Mouse (Mus musculus) monocyte, adult 5-6 weeks (primary cell): ENCODE results near the gene Alg6. TPM values are rescaled to one million over a fixed set of nuclear protein-coding genes. Genes with fewer than 3 reads are reported as not detected.

Experiments
- ATAC-seq: fragments of 153-309, 156-312 bp; replicated peaks from 2 replicates; pipeline ENCODE4 v1.8.0; 2017; ENCODE audit warnings: mild to moderate bottlenecking; ENCODE audit not compliant: low TSS enrichment, insufficient number of reproducible peaks, severe bottlenecking, poor library complexity, low FRiP score
- total RNA-seq: library from RNA; stranded (forward); fragments of 200-1000, 200-491, 200-594 nt; gene quantifications from 3 replicates; pipeline ENCODE4 v1.2.3, GENCODE M21; 2017

The Alg6 gene
- 4.4 to 9.5 TPM (median 4.9 TPM) in 3 replicates for total RNA-seq

DNA sequence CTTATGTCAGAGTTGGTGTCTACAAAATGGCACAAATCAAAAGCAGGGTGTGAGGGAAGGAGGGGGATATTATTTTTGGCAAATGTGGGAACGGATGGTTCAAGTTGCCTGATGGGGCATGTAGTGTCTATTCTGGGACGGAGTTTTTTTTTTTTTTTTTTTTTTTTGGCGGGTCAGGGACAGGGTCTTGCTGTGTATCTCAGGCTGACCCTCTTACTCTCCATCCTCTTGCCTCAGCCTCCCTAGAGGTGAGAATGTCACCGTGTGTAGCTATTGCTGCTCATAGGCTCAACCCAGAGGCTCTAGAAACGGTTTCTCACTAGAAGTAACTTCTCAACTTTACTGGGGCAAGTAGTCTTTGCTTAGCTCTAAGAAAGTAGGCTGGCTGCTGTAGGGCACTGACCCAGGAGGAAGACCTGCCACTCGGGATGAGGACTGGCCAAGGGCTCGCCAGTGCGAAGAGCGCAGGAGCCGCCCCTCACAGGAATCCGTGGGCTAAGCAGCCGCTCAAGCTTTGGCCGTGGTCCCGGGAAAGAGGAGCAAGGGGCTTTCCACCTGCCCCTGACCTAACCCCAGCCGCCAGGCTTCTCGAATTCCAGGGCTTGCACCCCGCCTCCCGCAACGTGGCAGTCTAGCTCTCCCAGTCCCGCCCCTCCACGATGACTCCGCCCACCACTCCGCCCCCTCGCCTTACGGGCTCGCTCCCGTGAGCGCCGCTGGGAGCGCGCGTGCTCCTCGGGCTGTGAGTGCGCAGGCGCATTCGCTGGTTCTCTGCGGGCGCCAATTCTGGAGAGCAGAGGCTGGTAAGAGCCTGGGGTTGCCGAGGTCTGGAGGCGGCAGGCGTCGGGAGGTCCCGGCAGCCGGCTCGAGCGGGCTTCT is at the start of gene Alg6:
Alg6 (plus strand) TSS at position 761 of the 879 bp plus-strand sequence.
- peak; percentile 97 for ATAC-seq

DNA sequence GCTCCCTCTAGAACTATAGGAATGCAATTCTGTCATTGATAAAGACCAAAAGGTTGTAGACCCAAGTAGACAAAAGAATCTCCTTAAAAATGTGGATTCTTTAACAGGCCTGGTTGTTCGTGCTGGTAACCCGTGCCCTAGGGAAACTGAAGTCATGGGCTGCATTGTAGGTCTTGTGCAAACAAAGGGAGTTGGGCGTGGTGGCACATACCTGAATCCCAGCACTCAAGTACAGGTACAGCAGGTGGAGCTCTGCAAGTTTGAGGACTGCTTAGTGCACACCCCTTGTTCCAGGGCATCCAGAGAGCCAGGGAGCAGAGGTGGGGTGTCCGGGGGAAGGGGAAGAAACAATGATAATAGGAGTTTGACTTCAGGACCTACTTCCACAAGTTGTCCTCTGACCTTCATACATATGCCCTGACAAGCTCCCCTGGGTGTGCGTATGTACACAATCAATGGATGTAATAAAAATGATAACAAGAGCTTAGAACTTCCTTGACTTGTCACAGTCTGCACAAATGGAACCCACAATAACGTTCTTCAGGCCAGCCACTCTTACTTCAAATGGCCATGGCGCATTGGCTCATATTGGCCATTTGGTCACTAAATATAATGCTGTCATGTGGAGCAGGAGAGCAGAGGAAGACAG is 45.1 kb upstream of the Alg6 start:
- no peak for ATAC-seq

DNA sequence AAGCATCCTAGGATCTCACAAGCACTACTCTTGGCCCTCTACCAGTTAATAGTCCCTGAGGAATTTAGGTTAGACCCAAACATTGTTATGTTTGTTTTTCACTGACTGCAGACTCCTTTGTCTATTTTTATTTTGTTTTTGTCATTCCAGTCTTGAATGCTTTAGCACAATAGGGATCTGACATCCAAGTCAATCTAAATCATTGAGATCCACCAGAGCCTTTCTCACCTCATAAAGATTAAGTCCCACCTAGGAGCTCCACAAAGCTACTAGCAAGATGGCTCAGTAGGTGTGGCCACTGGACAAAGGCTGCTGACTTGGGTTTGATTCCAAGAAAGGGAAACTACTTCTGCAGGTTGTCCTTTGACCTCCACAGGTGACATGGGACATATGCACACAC is 40.3 kb upstream of the Alg6 start:
- no peak for ATAC-seq

DNA sequence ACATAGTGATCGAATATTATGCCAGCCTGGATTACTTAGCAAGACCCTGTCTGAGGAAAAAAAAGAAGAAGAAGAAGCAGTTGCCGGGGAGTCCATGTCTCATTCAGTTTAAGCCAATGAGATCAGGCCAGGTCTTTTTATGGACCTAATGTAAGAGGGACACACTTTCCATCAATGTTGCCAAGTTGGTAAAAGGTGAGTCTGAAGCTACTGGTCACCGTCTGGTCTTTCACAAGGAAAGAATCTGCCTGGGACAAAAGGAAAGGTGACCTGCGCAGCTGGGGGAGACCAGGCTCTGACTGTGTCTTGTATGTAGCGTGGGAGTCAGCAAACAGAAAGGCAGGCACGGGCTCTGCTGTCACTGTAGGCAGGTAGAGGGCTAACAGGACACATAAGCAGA is 31.5 kb upstream of the Alg6 start:
- no peak for ATAC-seq

DNA sequence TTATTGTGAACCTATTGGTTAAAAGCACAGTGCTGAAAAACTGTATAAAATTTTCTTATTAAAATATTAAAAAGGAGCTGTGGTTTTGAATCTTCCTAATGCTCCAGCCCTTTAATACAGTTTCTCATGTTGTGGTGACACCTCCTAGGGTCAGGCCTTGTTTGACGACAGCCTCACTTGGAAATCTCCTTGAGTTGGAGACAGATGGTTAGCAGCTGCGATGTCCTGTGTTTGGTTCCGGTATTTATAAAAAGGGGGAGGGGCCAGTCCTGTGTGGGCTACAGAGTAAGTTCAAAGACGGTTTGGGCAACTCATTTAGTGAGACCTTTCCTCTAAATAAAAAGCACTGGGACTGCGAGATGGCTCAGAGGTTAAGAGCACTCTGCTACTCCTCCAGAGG is 29.2 kb upstream of the Alg6 start:
- ATAC-seq: no peak

DNA sequence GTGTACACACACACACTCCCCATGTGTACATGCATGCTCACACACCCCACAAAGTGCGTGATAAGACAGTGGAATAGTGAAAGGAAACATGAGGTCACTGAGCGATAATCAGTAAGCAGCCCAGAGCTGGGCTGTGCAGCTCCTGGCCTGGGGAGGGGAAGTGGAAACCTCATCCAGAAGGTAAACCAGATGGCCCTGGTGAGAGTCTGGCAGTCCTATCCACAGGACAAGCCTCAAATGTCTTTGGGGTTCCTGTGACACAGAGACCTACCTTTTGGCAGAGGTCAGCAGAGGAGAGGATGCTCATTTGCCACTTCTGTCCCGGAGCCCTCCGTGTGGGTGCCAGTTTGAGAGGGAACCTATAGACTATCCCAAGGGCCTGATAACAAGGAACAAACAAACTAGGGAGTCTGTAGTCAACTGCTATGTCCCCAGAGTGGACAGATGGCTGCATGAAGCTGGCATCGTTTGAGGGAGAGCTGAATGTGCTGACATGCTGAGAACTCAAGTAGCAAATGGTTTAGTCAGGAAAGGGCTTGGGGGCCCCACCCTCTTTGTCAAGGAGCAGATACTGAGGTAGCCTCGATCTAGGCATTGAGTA is 2.8 kb upstream of the Alg6 start:
- ATAC-seq: no peak

DNA sequence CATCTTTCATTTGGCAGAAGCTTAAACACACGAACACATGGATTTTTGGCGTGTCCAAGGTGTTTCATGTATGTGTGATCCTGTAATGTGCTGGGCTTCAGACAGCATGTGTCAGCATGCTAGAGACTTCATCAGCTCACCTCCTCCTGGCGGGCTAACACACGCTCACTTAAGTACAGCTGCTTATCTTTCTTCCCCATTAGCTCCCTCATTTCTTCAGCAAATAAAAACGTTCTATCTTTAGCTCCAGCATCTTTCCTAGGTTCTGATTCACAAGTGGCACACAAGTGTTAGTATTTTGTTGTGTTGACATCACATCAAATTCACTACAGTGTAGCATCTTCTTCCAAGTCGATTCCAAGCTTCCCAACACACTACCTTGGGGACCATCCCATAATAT is 1.5 kb upstream of the Alg6 start:
- no peak for ATAC-seq

DNA sequence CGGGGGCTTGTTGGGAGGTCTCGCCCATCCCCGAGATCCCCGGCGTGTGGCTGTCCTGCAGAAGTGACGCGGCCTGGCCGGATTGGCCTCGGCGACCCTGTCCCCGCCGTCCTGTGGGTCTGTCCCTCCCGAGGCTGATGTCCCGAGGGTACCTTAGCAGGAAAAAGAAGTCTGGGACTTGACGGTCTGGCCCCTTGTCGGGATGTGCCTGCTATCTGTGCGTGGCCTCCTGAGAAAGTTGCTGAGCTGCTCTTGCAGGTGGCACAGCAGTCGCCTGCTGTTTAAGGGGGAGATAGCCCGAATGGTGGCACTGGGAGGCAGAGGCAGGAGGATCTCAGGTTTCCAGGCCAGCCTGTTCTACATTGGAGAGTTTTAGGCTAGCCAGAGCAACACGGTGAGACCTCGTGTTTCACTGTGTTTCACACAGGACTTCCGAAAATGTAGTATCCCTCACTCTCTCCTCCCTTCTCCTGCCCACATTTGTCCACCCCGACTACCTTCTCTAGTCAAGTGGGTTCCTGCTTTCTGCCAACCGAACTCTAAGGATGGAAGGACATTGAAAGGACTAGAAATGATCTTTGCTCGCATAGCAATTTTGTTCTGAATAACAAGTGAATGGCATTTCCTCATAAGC is 436 bp downstream of the Alg6 start:
- no peak for ATAC-seq

DNA sequence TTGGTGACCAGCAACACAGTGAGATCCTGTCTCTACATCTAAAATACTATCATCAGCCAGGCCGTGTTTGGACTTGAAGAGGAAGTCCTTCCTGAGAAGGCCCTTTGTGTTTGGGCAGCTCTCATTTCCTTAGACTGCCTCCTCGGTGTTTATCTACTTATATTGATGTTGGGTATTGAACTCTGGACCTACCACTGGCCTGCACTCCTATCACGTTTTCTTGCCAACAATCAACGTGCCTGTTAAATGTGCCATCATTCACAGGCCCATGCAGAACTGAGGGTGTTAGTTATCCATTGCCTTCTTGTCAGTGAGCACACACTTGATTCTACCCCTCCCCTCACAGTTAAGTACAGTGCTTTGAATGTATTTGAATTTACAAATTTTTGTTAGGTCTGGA is 2.4 kb downstream of the Alg6 start:
- ATAC-seq: no peak

DNA sequence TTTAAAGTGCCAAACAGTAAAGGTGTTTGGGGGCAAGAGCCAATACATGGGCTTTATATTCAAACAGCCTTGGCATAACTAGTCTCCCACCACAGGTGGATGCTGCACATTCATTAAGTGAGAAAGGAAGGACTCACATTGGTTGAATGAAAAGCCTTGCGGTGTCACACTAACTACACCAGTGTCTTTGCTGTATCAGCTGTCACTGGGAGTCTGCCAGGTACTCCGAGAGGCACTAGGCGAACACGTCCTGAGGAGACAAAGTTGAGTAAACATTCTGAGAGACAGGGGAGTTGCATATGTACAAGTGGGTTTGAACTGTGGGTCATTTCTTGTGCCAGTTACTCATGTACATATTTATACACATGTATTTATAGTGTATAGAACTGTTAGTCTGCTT is 8.9 kb downstream of the Alg6 start:
- ATAC-seq: no peak

DNA sequence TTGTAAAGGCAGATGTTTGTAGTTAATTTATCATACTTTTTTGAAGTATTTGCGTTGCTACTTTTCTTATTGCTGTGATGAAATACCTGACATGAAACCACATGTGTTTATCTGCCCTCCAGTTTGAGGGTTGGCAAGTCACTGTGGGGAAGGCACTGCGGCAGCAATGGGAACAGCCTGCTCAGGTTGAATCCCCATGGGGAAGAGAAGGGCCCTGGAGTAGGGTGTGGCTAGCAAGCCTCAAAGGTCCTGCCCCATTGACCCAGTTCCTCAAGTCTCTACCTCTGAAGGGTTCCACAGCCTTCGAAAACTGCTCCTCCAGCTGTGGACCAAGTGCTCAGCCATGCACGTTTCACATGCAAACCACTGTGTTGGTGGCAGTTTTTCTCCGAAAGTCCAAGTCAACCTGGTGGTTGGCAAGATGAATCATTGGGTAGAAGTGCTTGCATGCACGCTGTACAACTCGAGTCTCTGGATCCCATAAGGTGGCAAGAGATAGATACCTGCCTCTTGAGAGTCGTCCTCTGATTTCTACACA is 10.5 kb downstream of the Alg6 start:
- ATAC-seq: no peak

DNA sequence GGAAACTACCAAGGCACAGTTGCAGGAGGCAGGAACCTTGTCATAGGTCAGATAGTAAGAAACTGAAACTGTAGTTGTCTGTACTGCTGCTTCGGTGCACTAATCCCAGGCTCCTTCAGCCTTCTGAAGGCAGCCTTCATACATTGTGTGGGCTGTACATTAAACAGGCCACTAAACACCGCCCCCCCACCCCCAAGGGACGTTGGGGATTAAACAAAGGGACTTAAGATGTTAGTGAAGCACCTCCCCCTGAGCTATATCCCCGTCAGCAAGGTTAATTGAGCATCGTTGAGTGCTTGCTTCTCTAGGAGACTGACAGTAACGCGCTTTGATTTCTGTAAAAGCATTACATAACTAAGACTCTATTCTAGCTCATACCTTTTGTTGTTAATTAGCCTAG is 24.4 kb downstream of the Alg6 start:
- no peak for ATAC-seq

DNA sequence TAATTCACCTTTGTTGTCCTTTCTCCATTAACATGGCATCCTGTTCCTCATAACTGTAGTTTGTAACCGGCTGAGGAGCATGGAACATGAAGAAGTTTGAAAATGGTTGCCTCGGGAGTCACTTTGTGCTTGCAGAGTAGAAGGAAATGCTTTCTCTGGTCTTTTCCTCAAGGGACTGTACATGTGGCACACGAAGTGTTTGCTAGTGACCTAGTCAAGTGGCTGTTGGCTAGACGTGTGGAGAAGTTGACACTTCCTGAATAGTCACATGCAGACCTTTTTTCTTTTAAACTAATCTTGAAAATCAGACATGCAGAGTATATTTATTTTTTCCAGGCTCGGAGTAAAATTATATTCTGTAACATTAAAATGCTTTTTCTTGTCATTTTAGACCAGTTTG is 37.0 kb downstream of the Alg6 start:
- ATAC-seq: no peak

DNA sequence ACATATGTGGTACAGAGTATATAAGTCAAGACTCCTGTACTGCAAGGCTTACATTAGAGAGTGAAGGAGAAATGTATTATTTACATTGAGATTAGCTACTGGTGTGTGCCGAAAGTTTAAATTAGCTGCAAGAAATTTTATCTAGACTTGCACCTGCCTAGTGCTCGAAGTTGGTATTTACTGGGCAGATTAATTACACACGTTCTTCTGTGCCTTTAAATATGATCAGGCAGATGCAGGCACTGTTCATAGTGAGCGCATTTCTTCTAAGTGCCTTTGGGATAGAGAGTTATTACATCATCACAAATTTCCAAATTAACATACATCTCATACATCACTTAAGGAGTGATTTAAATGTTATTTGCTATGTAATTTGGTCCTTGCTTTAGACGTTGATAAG is 50.8 kb downstream of the Alg6 start:
- ATAC-seq: no peak

DNA sequence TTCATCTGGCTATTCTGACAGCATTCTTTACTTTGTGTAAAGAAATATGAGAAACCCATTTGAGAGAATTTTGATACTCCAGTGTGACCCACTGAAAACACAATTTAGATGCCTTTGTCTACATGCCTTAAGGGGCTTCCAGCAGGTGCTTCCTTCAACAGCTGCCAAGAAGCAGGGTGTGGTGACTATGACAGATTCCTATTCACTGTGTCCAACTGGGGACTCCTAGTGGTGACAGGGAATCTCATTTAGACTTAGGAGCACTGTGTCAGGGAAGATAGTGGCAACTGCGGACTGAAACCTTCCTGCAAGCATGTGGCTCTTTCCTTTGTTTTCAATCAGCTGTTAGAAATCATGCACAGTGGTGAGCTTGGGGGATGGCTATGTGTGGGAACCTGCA is 51.3 kb downstream of the Alg6 start:
- ATAC-seq: no peak

DNA sequence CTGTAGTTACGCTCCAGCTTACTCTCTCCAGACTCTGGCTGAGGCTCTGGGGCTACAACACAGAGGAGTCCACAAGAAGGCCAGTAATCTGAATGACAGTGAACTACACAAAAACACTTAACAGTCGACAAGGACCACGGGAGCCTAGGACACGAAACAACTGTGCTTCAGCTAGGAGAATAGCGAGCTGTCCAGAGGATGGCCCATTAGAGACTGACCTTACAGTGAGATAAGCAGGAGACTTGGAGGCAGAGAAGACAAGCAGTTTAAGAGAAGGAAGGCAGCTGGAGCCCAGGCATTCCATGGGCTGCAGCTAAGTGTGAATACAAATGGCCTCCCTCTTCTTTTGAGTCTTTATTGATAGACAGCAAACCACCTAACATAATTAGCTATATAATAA is 55.1 kb downstream of the Alg6 start:
- ATAC-seq: no peak

DNA sequence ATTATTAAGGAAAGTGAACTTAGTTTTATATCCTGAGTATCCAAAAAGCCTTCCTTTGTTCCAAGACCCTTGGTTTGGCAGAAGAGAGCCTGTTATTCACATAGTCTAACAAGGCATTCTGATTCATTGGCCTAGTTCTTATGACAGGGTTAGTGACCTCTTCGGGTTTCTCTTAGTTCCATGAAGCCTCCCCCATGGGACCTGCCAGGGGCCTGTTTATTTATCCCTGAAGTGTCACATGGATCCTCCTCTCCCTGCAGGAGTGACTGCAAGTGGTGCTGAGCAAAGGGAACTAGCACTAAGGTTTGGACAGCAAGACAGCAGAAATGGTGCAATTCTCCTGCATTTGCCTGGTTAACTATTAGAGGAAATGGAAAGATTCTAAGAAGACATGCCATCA is 57.6 kb downstream of the Alg6 start:
- no peak for ATAC-seq

DNA sequence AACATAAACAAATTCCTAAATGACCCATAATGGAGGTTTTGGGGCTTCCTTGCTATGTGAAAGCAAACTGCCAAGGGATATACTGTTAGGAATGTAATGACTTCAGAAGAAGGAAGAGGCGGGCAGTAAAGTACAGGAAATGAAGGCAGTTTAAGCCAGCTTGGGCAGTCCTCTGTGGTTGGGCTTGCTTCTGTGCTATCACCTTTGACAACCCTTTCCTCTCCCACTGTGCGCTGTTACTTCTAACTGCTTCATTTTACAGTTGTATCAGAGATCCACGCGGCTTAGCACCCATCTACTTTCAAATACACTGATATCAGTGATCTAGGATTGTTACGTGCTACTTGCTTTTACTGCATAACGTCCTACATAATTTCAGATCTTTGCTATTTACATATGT is 76.9 kb downstream of the Alg6 start:
- no peak for ATAC-seq
